Mouse (Mus musculus): ENCODE measurements around the gene Nol3. TPM values are rescaled to one million over a fixed set of nuclear protein-coding genes. Genes with fewer than 3 reads are reported as not detected.

The Nol3 gene
- polyA plus RNA-seq, 1 experiment, result 15.5 TPM

- Histone ChIP-seq H3K27ac (ENCODE audit: insufficient read depth, low read length) (no peak overlapping the region), H3K4me3 (ENCODE audit: insufficient read depth, low read length) (no peak overlapping the region), H3K4me1 (ENCODE audit: control insufficient read depth, insufficient read depth, low read length) (0 out of 2 replicates have a peak, but pooled peaks cover 2% of the 10 kb centered on the region)
- TF ChIP-seq CTCF (IDR thresholded peaks at IDR 0.05; ENCODE audit: extremely low read depth, insufficient read depth, low read length) (no peak), POLR2A (IDR thresholded peaks at IDR 0.05; ENCODE audit: extremely low read depth, insufficient read depth, low read length) (no peak)
These were observed 19.3 kb downstream of the Nol3 start for GRCm38 (mm10) chr8:105295256-105295655.

- TF ChIP-seq CTCF (IDR thresholded peaks at IDR 0.05; ENCODE audit: extremely low read depth, insufficient read depth, low read length), result no peak
- no peak for TF ChIP-seq POLR2A (IDR thresholded peaks at IDR 0.05; ENCODE audit: extremely low read depth, insufficient read depth, low read length)
- Histone ChIP-seq H3K4me3 (ENCODE audit: insufficient read depth, low read length) (no peak within 1 kb of the TSS; the same call in 1 of the 2 replicates), H3K4me1 (ENCODE audit: control insufficient read depth, insufficient read depth, low read length) (0 out of 2 replicates have a peak, but pooled peaks cover 2% of the 10 kb centered on the region), H3K27ac (ENCODE audit: insufficient read depth, low read length) (no peak within 1 kb of the TSS)
These were observed 20.1 kb downstream of the Nol3 start, which contains the start of gene Exoc3l for GRCm38 (mm10) chr8:105295895-105296573. Gene Exoc3l, minus strand, starts transcription at chr8:105296101.

GRCm38 (mm10) chr8:105297511-105298192, 21.7 kb downstream of the Nol3 start, which contains the start of gene E2f4:
Gene E2f4, plus strand, starts transcription at chr8:105297663.
- TF ChIP-seq CTCF (IDR thresholded peaks at IDR 0.05; ENCODE audit: extremely low read depth, insufficient read depth, low read length) (no peak), POLR2A (IDR thresholded peaks at IDR 0.05; ENCODE audit: extremely low read depth, insufficient read depth, low read length) (no peak)
- 0 out of 2 replicates have a peak, but pooled peaks cover 2% of the 10 kb centered on the region for H3K4me1 ChIP-seq (ENCODE audit: control insufficient read depth, insufficient read depth, low read length)
- peak within 1 kb of the TSS; percentile 78 for H3K4me3 ChIP-seq (ENCODE audit: insufficient read depth, low read length)
- 0 out of 2 replicates have a peak within 1 kb of the TSS, but pooled peaks have one; percentile 43 for H3K27ac ChIP-seq (ENCODE audit: insufficient read depth, low read length)

- Histone ChIP-seq H3K27ac (ENCODE audit: insufficient read depth, low read length) (no peak overlapping the region), H3K4me1 (ENCODE audit: control insufficient read depth, insufficient read depth, low read length) (0 out of 2 replicates have a peak, but pooled peaks cover 2% of the 10 kb centered on the region), H3K4me3 (ENCODE audit: insufficient read depth, low read length) (peak overlapping the region; percentile 78)
- TF ChIP-seq CTCF (IDR thresholded peaks at IDR 0.05; ENCODE audit: extremely low read depth, insufficient read depth, low read length) (no peak), POLR2A (IDR thresholded peaks at IDR 0.05; ENCODE audit: extremely low read depth, insufficient read depth, low read length) (no peak)
These were observed 22.7 kb downstream of the Nol3 start for GRCm38 (mm10) chr8:105298351-105299252.

GRCm38 (mm10) chr8:105299962-105300361, 24.0 kb downstream of the Nol3 start:
- H3K4me3 ChIP-seq (ENCODE audit: insufficient read depth, low read length), result no peak overlapping the region
- no peak overlapping the region for H3K27ac ChIP-seq (ENCODE audit: insufficient read depth, low read length)
- 0 out of 2 replicates have a peak, but pooled peaks cover 2% of the 10 kb centered on the region for H3K4me1 ChIP-seq (ENCODE audit: control insufficient read depth, insufficient read depth, low read length)
- TF ChIP-seq POLR2A (IDR thresholded peaks at IDR 0.05; ENCODE audit: extremely low read depth, insufficient read depth, low read length) (no peak), CTCF (IDR thresholded peaks at IDR 0.05; ENCODE audit: extremely low read depth, insufficient read depth, low read length) (no peak)

GRCm38 (mm10) chr8:105303396-105303795, 27.5 kb downstream of the Nol3 start:
- no peak overlapping the region for H3K27ac ChIP-seq (ENCODE audit: insufficient read depth, low read length)
- peaks cover 5% of the 10 kb centered on the region; the same call in 1 of the 2 replicates for H3K4me1 ChIP-seq (ENCODE audit: control insufficient read depth, insufficient read depth, low read length)
- TF ChIP-seq CTCF (IDR thresholded peaks at IDR 0.05; ENCODE audit: extremely low read depth, insufficient read depth, low read length) (no peak), POLR2A (IDR thresholded peaks at IDR 0.05; ENCODE audit: extremely low read depth, insufficient read depth, low read length) (no peak)
- H3K4me3 ChIP-seq (ENCODE audit: insufficient read depth, low read length), result no peak overlapping the region

- TF ChIP-seq POLR2A (IDR thresholded peaks at IDR 0.05; ENCODE audit: extremely low read depth, insufficient read depth, low read length) (no peak), CTCF (IDR thresholded peaks at IDR 0.05; ENCODE audit: extremely low read depth, insufficient read depth, low read length) (no peak)
- H3K4me1 ChIP-seq (ENCODE audit: control insufficient read depth, insufficient read depth, low read length), result peaks cover 5% of the 10 kb centered on the region; the same call in 1 of the 2 replicates
- H3K27ac ChIP-seq (ENCODE audit: insufficient read depth, low read length), result no peak overlapping the region
- H3K4me3 ChIP-seq (ENCODE audit: insufficient read depth, low read length), result no peak overlapping the region
These were observed 27.9 kb downstream of the Nol3 start for GRCm38 (mm10) chr8:105303874-105304273.

- H3K27ac ChIP-seq (ENCODE audit: insufficient read depth, low read length), result no peak overlapping the region
- H3K4me1 ChIP-seq (ENCODE audit: control insufficient read depth, insufficient read depth, low read length), result peaks cover 3% of the 10 kb centered on the region; the same call in 1 of the 2 replicates
- TF ChIP-seq POLR2A (IDR thresholded peaks at IDR 0.05; ENCODE audit: extremely low read depth, insufficient read depth, low read length) (peak; percentile 54; the same call in 1 of the 2 replicates), CTCF (IDR thresholded peaks at IDR 0.05; ENCODE audit: extremely low read depth, insufficient read depth, low read length) (no peak)
These were observed 28.6 kb downstream of the Nol3 start for GRCm38 (mm10) chr8:105304325-105305210.

More at GRCm38 (mm10) chr8:105304325-105305210, 28.6 kb downstream of the Nol3 start:
- H3K4me3 ChIP-seq (ENCODE audit: insufficient read depth, low read length), result no peak overlapping the region
